Mouse (Mus musculus): Measurements from ENCODE around the gene Mfsd1. TPM values are rescaled to one million over a fixed set of nuclear protein-coding genes. Genes with fewer than 3 reads are reported as not detected.
A peak's percentile ranks its signal among the peaks of the same experiment; 100 is the strongest.

Gene Mfsd1
- total RNA-seq (2021): 10 to 100 TPM; 36.9 to 40.9 TPM

DNA sequence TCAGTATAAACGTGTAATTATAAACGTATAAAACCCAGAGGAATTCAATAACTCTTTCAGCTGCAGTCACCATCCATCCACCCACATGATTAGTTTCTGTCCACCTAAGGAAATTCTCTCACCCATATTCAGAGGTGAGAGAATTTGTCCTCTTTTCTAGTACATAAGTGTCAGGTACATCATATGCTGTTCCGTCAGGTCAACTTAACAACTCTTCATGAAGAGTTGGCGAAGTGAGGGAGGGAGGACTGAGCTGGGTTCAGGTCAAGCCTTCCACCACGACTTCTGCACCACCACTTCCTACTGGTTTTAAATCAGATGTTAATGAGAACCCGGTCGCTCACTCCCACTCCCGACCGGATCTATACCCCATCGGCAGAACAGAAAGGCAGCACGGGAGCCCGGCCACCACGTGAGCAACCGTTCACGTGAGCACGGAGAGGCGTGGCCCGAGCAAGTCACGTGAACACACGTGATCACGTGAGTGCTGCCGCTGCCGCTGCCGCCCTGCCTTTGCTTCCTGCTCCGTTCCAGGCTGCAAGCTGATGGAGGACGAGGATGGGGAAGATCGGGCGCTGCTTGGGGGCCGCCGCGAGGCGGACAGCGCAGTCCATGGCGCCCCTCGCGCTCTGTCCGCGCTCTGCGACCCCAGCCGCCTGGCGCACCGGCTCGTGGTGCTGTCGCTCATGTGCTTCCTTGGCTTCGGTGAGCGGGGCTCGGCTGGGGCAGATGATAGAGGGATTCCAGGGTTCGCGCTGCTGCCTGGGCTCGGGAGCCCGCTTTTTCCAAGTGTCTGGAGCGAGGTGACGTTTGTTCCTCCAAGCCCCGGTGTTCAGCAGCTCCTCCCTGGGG, at the start of gene Mfsd1:
Mfsd1 (plus strand) TSS at position 469 of the 852 bp plus-strand sequence.
- intact Hi-C loops (cut with DNase I): no loop called here
- peak; percentile 85 to 92 for DNase-seq (ENCODE audit: extremely low spot score in 1 of 2, low spot score in 2 of 2)

DNA sequence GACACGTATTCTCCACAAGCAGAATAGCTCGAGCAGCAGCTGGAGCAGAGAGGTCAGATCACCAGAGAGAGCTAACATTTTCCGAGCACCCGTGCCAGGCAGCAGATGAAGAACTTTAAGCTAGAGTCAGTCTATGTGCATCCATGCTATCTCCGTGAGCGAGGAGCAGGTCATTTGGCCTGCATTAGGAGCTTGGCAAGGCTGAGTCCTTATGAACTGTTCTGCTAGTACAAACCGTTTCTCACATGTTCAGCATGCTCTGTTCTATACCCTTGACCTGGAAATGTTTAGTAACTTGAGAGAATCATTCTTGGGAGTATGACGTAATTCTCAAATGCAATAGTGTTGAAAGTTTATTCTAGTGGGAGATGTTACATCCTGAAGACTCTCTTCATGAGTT, 38.9 kb upstream of the Mfsd1 start:
- intact Hi-C loops (cut with DNase I): no loop called here
- no peak for DNase-seq (ENCODE audit: extremely low spot score in 1 of 2, low spot score in 2 of 2)

- intact Hi-C loops (cut with DNase I): no loop called here
- no peak for DNase-seq (ENCODE audit: extremely low spot score in 1 of 2, low spot score in 2 of 2)
These were observed 31.3 kb upstream of the Mfsd1 start for GRCm38 (mm10) chr3:67551193-67551592.

DNA sequence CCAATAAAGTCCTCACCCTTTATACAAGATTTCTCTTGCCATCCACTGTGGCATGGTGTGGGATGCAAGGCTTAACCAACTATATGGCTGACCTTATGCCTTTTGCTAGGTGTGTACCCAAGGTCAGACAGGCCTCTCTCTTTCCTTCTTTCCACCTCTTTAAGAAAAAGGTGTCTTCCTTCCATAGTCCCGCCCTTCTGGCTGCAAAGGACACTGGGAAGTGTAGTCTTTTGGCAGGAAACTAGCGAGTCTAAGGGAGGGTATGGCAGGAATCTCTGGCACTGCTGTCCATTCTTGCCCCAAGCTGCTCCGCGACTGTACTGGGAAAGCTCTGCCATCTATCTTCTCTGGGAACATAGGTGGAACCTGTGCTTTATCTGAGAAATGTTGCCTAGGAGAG, 29.3 kb upstream of the Mfsd1 start:
- intact Hi-C loops (cut with DNase I): no loop called here
- no peak for DNase-seq (ENCODE audit: extremely low spot score in 1 of 2, low spot score in 2 of 2)

DNA sequence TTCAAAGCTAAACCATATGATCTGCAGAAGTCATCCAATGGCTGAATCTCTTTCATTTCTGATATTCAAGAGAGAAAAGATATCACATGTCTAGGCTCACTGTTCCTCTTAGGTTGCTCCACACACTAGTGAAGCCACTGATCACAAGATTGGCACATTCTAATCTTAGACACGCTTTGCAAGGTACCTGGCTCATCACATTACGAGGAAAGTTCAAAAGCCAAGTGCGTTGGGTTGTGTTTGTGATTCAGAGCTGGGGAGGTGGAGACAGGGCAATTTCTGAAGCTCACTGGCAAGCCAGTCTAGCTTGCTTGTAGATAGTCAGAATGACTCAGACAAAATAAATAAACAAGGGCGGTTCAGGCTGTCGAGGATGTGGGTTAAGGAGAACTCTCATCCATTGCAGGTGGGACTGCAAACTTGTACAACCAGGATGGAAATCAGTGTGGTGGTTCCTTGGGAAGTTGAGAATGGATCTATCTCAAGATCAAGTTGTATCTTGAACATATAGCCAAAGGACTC, 28.6 kb upstream of the Mfsd1 start:
- no peak for DNase-seq (ENCODE audit: extremely low spot score in 1 of 2, low spot score in 2 of 2)
- intact Hi-C loops (cut with DNase I): no loop called here

- intact Hi-C loops (cut with DNase I): no loop called here
- no peak for DNase-seq (ENCODE audit: extremely low spot score in 1 of 2, low spot score in 2 of 2)
These were observed 27.3 kb upstream of the Mfsd1 start for GRCm38 (mm10) chr3:67555211-67555610.

GRCm38 (mm10) chr3:67557200-67557651, 25.3 kb upstream of the Mfsd1 start:
- DNase-seq (ENCODE audit: extremely low spot score in 1 of 2, low spot score in 2 of 2): no peak
- intact Hi-C loops (cut with DNase I): no loop called here

DNA sequence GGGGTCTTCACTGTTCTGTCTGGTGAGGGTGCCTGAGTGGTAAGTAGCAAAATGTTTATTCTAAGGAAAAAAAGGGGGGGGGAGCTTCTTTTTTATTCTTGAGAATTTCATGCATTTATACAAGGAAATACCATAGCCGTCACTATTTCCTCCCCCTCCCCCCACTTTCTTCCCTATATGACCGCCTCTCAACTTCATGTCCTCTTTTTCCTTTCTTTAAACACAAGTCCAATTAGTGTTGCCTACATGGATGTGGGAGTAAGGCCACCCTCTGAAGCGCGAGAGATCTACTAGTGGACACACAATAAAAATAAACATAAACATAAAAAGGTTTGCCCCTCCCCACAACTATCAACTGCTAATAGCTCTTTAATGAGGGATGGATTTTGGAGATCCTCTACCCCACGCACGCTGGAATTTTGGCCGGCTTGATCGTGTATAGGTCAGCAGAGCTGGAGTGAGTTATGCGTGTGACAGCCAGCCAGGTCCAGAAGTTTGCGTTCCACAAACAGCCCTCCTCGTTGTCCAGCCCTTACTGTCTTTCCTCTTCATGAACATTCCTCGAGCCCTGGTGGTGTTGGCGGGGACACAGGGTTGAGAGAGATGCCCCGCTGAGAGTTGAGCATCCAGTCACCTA, 24.7 kb upstream of the Mfsd1 start:
- no peak for DNase-seq (ENCODE audit: extremely low spot score in 1 of 2, low spot score in 2 of 2)
- intact Hi-C loops (cut with DNase I): no loop called here

DNA sequence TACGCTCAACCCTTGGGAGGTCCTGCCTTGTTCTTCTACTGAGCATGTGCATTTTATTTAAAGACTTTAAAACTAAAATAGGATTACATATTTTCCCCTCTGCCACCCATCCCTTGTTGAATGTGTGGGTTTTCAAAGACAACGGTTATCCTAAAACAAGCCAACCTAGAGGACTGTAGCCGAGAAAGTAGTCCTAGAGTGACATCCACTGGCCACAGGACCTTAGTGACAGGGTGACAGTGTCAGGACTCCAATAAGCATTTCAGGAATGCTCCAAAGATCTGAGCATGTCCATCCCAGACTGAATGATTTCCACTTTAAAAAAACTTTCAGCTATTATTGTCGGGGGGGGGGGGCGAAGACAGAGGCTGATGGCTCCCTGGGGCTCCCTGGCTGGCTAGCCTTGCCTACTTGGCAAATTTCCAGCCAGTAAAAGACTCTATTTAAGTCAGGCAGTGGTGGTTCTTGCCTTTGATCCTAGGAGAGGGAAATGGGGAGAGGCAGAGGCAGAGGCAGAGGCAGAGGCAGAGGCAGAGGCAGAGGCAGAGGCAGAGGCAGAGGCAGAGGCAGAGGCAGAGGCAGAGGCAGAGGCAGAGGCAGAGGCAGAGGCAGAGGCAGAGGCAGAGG, 17.7 kb upstream of the Mfsd1 start:
- intact Hi-C loops (cut with DNase I): loop anchor here (10.0 kb wide), 1 partner anchor 130 kb away; the partner anchor contains the start of gene Gfm1

DNA sequence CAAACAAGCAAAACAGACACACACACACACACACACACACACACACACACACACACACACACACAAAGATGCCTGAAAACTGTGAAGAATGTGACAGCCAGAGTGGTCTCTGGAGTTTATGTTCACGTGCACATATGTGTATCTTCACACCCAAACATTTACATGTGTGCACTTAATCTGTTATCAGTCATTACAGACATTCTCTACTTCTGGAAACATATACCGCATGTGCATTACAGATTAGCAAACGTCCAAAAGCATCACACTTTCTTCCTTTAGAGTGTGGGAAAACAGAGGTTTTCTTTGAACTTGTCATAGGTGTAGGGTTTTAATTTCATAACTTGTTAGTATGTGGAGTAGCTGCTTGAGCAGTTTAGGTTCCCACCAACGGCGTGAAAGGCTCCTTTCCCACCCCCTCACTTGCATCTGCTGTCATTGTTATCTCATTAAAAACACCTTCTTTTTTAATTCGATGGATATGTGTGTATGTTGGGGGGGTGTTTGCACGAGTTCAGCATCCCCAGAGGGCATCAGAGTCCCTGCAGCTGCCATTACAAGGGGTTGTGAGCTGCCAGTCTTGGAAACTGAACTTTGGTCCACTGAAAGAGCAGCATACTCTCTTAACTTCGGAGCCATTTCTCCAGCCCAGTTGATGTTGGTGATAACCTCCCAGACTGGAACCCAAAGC, 16.9 kb upstream of the Mfsd1 start:
- intact Hi-C loops (cut with DNase I): loop anchor here (10.0 kb wide), 1 partner anchor 131 kb away; the partner anchor contains the start of gene Gfm1
- no peak for DNase-seq (ENCODE audit: extremely low spot score in 1 of 2, low spot score in 2 of 2)

More for the DNA sequence above, 17.7 kb upstream of the Mfsd1 start:
- DNase-seq (ENCODE audit: extremely low spot score in 1 of 2, low spot score in 2 of 2): no peak

DNA sequence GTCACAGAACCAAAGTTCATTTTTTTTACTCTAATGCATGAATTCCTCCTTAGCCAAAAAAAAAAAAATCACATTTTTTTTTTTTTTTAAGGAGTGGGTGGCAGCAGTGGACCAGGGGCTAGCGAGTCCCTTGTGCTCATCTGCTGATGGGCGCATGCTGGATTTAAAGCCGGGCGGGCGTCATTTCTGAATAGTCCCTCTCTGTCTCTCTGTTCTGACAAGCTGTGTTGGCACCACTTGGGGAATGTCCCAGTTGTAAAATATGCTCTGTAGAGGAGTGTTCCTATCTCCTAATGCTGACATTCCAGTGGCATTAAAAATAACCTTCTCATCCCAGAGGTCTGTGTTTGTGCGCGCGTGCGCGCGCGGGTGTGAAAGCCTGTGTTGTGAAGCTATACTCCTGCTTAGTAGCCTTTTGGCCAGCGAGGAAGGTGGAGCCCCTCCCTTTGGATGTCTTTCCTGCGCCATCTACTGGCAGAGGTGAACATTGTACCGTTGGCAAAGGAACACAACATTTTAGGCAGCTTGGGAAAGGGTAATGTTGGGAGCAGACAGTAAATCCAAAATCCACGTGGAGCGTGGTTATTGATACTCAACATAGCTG, 14.4 kb upstream of the Mfsd1 start:
- DNase-seq (ENCODE audit: extremely low spot score in 1 of 2, low spot score in 2 of 2): peak; percentile 63 to 66
- intact Hi-C loops (cut with DNase I): loop anchor here (1.0 to 10.0 kb wide), 3 partner anchors 58 to 215 kb away; partner anchors contain the start of gene Gfm1

GRCm38 (mm10) chr3:67572918-67573317, 9.6 kb upstream of the Mfsd1 start:
- peak in 1 of 2 experiments; percentile 29 for DNase-seq (ENCODE audit: extremely low spot score in 1 of 2, low spot score in 2 of 2)
- intact Hi-C loops (cut with DNase I): no loop called here

DNA sequence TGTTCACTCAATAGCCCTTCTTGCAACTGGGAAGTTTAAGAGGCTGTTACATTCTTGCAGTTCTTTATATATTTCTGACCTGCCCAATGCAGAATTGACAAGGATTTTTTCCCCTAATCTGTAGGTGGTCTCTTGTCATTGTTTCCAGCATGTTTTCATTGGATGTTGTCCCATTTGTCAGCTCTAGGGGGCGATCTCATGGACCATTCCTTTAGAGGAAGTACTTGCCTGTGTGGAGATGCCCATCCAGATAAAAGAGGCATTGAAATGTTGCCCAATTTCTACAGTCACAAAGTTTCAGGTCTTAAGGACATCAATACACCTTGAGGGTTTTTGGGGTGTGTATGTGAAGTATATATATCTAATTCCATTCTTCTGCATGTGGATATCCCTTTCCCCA, 9.0 kb upstream of the Mfsd1 start:
- intact Hi-C loops (cut with DNase I): no loop called here
- DNase-seq (ENCODE audit: extremely low spot score in 1 of 2, low spot score in 2 of 2): no peak

GRCm38 (mm10) chr3:67576248-67576647, 6.3 kb upstream of the Mfsd1 start:
- intact Hi-C loops (cut with DNase I): no loop called here
- DNase-seq (ENCODE audit: extremely low spot score in 1 of 2, low spot score in 2 of 2): no peak

GRCm38 (mm10) chr3:67576724-67577123, 5.8 kb upstream of the Mfsd1 start:
- DNase-seq (ENCODE audit: extremely low spot score in 1 of 2, low spot score in 2 of 2): no peak
- intact Hi-C loops (cut with DNase I): no loop called here

DNA sequence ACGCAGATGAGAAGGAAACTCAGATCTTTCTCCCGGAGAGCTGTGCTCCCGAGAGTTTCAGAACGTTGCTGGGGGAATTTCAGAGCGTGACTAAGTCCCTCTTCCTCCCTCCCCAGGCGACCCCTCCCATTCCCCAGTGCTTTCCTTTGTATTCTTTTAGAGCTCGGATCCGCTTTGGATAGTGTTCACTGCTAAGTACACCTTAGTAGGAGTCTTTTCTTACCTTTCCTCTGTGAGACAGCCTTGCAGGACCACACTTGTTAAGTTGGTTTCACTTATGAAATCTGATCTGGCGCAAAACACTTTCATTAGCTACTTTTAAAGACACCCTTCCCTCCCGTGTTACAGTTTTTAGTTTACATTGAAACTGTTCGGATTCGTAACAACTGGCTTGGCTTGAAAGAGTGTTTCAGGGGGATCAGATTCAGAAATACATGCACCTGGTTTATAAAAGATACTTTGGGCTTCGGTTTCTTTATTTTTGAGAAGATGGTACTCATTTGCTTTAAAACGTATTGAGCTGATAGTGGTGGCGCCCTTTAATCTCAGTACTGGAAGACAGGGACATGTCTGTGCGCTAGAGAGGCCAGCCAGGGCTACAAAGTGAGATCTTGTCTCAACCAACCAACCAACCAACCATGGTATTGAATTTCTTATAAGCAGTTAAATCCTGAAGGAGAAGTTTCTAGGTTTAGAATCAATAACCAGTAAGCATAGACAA, 744 bp downstream of the Mfsd1 start:
- DNase-seq (ENCODE audit: extremely low spot score in 1 of 2, low spot score in 2 of 2): no peak
- intact Hi-C loops (cut with DNase I): no loop called here

- intact Hi-C loops (cut with DNase I): no loop called here
- no peak for DNase-seq (ENCODE audit: extremely low spot score in 1 of 2, low spot score in 2 of 2)
These were observed 1.3 kb downstream of the Mfsd1 start for GRCm38 (mm10) chr3:67583846-67584186.

- intact Hi-C loops (cut with DNase I): no loop called here
These were observed 4.0 kb downstream of the Mfsd1 start for GRCm38 (mm10) chr3:67586511-67586910.

More at GRCm38 (mm10) chr3:67586511-67586910, 4.0 kb downstream of the Mfsd1 start:
- DNase-seq (ENCODE audit: extremely low spot score in 1 of 2, low spot score in 2 of 2): no peak

Measured in left cerebral cortex, postnatal 10 days (tissue).